Mouse (Mus musculus): ENCODE measurements around the gene Myom3. TPM values are rescaled to one million over a fixed set of nuclear protein-coding genes. Genes with fewer than 3 reads are reported as not detected.
"Not testable (repeated sequence)": the region's sequence is repeated elsewhere in the genome, so short reads cannot be mapped to it uniquely, and the experiment has no call there.

Gene Myom3
- total RNA-seq (2021) = 1 to 10 TPM in 1 of 2 experiments, under 1 TPM in 1; 0.96 to 1.4 TPM
- long read RNA-seq, experiment 1, partial matches to known transcripts = 0 of 2 reads
- long read RNA-seq, experiment 1, other reads (novel, unspliced or antisense) = 0 of 2 reads
- long read RNA-seq, experiment 2 = 0 reads

GRCm38 (mm10) chr4:135759356-135759976 lies at the start of gene Myom3:
Gene Myom3, plus strand, starts transcription at chr4:135759715.
- Histone ChIP-seq H3K27ac (no peak within 1 kb of the TSS), H3K4me3 (no peak within 1 kb of the TSS)
- intact Hi-C loops (cut with DNase I) = loop anchor here (5.0 kb wide), 1 partner anchor 77 kb away; no protein-coding TSS in a partner anchor
- TF ChIP-seq CTCF (IDR thresholded peaks at IDR 0.05) = no peak
- DNase-seq (ENCODE audit: extremely low spot score in 1 of 2, low spot score in 2 of 2) = no peak

GRCm38 (mm10) chr4:135710392-135710791 lies 49.1 kb upstream of the Myom3 start:
- intact Hi-C loops (cut with DNase I) = no loop called here
- DNase-seq (ENCODE audit: extremely low spot score in 1 of 2, low spot score in 2 of 2) = no peak
- no peak for TF ChIP-seq CTCF (IDR thresholded peaks at IDR 0.05)
- H3K27ac ChIP-seq = no peak overlapping the region
- H3K4me3 ChIP-seq = no peak overlapping the region

GRCm38 (mm10) chr4:135714776-135715175 lies 44.7 kb upstream of the Myom3 start:
- Histone ChIP-seq H3K27ac (no peak overlapping the region), H3K4me3 (no peak overlapping the region)
- intact Hi-C loops (cut with DNase I) = no loop called here
- no peak for TF ChIP-seq CTCF (IDR thresholded peaks at IDR 0.05)
- peak in 1 of 2 experiments; percentile 32 for DNase-seq (ENCODE audit: extremely low spot score in 1 of 2, low spot score in 2 of 2)

DNA sequence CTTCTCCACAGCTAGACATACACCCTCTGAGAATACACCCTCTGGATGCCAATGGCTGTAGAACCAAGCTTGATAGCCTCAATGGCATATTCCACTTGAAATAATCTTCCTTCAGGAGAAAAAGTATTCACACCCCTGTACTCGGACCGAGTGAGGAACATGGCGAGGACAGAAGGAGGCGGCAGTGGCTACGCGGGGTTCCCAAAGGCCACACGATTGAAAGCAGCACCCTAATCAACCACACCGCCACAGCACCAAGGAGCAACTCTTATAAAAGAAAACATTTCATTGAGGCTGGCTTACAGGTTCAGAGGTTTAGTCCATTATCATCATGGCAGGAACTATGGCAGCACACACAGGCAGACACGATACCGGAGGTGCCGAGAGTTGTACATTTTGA lies 43.1 kb upstream of the Myom3 start:
- H3K27ac ChIP-seq; DNase-seq (ENCODE audit: extremely low spot score in 1 of 2, low spot score in 2 of 2); intact Hi-C loops (cut with DNase I); H3K4me3 ChIP-seq: not testable (repeated sequence)

DNA sequence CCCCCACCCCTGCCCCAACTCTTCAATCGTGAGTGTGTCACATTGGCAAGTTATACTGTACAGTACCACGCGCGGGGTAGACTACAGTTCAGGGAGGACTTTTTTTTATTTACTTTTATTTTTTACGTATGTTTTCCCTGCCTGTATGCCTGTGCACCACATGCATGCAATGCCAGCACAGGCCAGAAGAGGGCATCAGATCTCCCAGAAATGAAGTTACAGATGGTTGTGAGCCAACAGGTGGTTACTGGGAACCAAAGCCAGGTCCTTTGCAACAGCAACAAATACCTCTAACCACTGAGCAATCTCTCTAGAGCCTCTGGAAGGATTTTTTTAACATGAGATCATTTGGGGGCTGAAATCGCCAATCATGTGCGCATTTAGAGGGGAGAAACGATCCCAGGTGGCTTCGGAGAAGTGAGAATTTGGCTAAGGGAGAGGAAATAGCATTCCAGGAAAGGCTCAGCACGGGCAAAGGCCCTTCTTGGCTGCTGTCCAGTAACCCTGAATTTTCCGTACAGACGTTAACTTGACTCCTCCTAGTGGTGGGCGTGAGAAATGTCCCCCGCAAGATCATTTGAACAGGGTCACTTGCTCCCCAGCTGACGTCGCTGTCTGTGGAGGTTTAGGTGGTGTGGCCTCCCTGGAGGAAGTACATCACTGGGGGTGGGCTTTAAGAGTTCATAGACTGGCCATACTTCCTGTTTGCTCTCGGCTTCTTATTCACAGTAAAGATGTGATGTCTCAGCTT lies 36.8 kb upstream of the Myom3 start:
- Histone ChIP-seq H3K27ac (no peak overlapping the region), H3K4me3 (no peak overlapping the region)
- TF ChIP-seq CTCF (IDR thresholded peaks at IDR 0.05) = no peak; the same call in none of the 2 replicates
- DNase-seq (ENCODE audit: extremely low spot score in 1 of 2, low spot score in 2 of 2) = no peak
- intact Hi-C loops (cut with DNase I) = no loop called here

DNA sequence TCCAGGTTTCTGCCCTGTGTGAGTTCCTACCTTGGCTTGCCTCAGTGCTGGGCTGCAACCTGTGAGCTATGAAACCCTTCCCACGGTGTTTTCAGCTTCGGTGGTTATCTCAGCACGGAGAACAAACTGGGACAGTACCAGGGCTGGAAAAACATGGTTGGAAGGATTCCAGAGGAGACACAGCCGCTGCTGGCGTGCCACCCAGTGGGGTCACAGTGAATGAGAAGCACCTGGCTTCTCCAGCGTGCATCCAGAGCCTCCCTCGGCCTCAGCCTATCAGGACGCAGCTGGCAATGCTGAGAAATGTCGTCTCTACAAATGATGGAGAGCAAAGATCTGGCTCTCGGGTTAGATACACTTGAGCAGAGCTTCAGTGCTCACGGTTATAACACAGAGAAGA lies 33.1 kb upstream of the Myom3 start:
- TF ChIP-seq CTCF (IDR thresholded peaks at IDR 0.05) = no peak
- H3K27ac ChIP-seq = no peak overlapping the region
- intact Hi-C loops (cut with DNase I) = no loop called here
- H3K4me3 ChIP-seq = no peak overlapping the region
- no peak for DNase-seq (ENCODE audit: extremely low spot score in 1 of 2, low spot score in 2 of 2)

DNA sequence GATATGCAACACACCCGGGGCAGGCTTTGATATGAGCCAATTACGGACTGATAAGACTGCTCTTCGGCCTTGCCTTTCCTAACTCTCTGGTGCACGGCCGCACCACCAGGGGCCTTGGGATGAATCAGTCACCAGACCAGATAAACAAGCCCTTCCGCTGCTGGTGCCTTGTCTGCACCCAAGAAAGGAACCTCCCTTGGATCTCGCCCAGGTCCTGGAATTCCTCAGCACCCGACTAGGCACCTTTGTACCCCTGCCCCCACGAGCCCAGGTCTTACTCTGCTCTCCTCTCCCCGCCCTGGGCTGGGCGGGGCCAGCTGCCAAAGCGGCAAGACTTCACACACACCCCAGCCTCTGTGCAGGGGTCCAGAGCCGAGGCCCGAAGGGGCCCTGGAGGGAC lies 31.7 kb upstream of the Myom3 start, which contains the start of gene Il22ra1:
TSS of gene Il22ra1 (plus strand) at position 356 of the 400 bp plus-strand sequence.
- Histone ChIP-seq H3K4me3 (no peak within 1 kb of the TSS), H3K27ac (no peak within 1 kb of the TSS)
- DNase-seq (ENCODE audit: extremely low spot score in 1 of 2, low spot score in 2 of 2) = no peak
- no peak for TF ChIP-seq CTCF (IDR thresholded peaks at IDR 0.05)
- intact Hi-C loops (cut with DNase I) = no loop called here

DNA sequence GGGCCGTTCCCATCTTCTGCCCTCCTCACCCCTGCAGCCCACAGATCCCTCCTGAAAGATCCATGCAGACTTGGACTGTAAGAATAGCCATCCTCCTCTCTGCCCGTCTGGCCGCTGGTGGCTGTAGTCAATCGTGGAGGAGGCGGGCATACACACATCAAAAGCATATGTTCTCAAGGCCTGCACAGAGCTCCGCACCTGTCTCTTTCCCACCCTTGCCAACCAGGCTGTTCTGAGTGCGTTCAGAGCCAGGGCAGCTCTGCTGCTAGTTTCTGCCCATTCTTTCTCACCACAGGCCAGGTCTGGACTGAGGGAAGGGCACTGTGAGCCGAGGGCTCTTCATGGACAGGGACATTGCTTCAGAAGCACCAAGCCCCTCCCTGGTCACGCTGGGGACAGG lies 29.3 kb upstream of the Myom3 start:
- DNase-seq (ENCODE audit: extremely low spot score in 1 of 2, low spot score in 2 of 2) = no peak
- H3K4me3 ChIP-seq = no peak overlapping the region
- intact Hi-C loops (cut with DNase I) = no loop called here
- TF ChIP-seq CTCF (IDR thresholded peaks at IDR 0.05) = no peak
- no peak overlapping the region for H3K27ac ChIP-seq

DNA sequence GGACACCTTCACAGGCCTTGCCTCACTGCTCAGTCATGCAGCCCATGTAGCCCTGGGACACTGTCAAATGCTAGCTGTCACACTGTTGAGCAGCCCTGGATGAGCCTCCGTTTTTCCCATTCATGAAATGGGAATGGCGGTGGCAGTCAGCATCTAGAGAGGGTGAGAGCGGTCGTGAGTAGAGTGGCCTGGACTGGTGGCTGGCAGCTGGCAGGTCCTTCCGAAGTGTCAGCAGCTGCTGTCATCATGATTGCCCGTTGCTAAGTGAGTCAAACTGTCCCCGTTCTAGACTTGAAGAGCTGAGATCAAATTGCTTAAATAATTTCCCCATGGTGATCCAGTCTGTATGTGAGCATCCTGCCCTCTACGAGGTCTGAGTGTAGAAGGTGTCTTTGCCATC lies 28.6 kb upstream of the Myom3 start:
- DNase-seq (ENCODE audit: extremely low spot score in 1 of 2, low spot score in 2 of 2) = no peak
- Histone ChIP-seq H3K27ac (no peak overlapping the region), H3K4me3 (no peak overlapping the region)
- intact Hi-C loops (cut with DNase I) = no loop called here
- no peak for TF ChIP-seq CTCF (IDR thresholded peaks at IDR 0.05)

GRCm38 (mm10) chr4:135733901-135734300 lies 25.6 kb upstream of the Myom3 start:
- TF ChIP-seq CTCF (IDR thresholded peaks at IDR 0.05) = peak; percentile 21
- DNase-seq (ENCODE audit: extremely low spot score in 1 of 2, low spot score in 2 of 2) = peak; percentile 37 to 46
- intact Hi-C loops (cut with DNase I) = no loop called here

GRCm38 (mm10) chr4:135736903-135737302 lies 22.6 kb upstream of the Myom3 start:
- intact Hi-C loops (cut with DNase I) = no loop called here

More at GRCm38 (mm10) chr4:135733901-135734300, 25.6 kb upstream of the Myom3 start:
- Histone ChIP-seq H3K4me3 (no peak overlapping the region), H3K27ac (no peak overlapping the region)

GRCm38 (mm10) chr4:135738237-135738636 lies 21.3 kb upstream of the Myom3 start:
- Histone ChIP-seq H3K4me3 (no peak overlapping the region), H3K27ac (no peak overlapping the region)
- no peak for DNase-seq (ENCODE audit: extremely low spot score in 1 of 2, low spot score in 2 of 2)
- no peak for TF ChIP-seq CTCF (IDR thresholded peaks at IDR 0.05)
- intact Hi-C loops (cut with DNase I) = no loop called here

More at GRCm38 (mm10) chr4:135736903-135737302, 22.6 kb upstream of the Myom3 start:
- no peak overlapping the region for H3K4me3 ChIP-seq
- H3K27ac ChIP-seq = no peak overlapping the region
- TF ChIP-seq CTCF (IDR thresholded peaks at IDR 0.05) = no peak
- no peak for DNase-seq (ENCODE audit: extremely low spot score in 1 of 2, low spot score in 2 of 2)

Measured in left cerebral cortex, adult 2 months (tissue).